Mouse (Mus musculus): ENCODE measurements around the gene Scrn1. TPM values are rescaled to one million over a fixed set of nuclear protein-coding genes. Genes with fewer than 3 reads are reported as not detected.

Scrn1 gene
- polyA plus RNA-seq, 1 experiment from 2014 or later, result 12.3 TPM

- ATAC-seq (ENCODE audit: insufficient number of reproducible peaks, insufficient read depth, low FRiP score, low read depth), result no peak; the same call in 1 of the 2 replicates
- Histone ChIP-seq H3K36me3 (ENCODE audit: control insufficient read depth, insufficient read depth, low read length) (no peaks in the 10 kb centered on the region), H3K4me1 (ENCODE audit: control insufficient read depth, insufficient read depth, low read length) (peaks cover 5% of the 10 kb centered on the region; the same call in 1 of the 2 replicates), H3K9me3 (ENCODE audit: control insufficient read depth, low read depth, low read length) (no peaks in the 10 kb centered on the region), H3K9ac (replicated peaks; ENCODE audit: low read depth, low read length) (no peak overlapping the region), H3K4me2 (replicated peaks; ENCODE audit: low read depth, low read length) (no peak overlapping the region), H3K27ac (ENCODE audit: low read length) (no peak overlapping the region), H3K4me3 (ENCODE audit: low read depth, low read length) (no peak overlapping the region), H3K27me3 (ENCODE audit: control insufficient read depth, insufficient read depth, low read length) (no peaks in the 10 kb centered on the region)
- 56% methylated on average over 13 of the region's 13 CpGs for WGBS
Observed at GRCm38 (mm10) chr6:54548314-54549019, 17.8 kb downstream of the Scrn1 start.

GRCm38 (mm10) chr6:54543646-54544045, 22.6 kb downstream of the Scrn1 start:
- H3K9ac ChIP-seq (replicated peaks; ENCODE audit: low read depth, low read length), result no peak overlapping the region
- H3K27ac ChIP-seq (ENCODE audit: low read length), result no peak overlapping the region
- 83% methylated on average over 2 of the region's 2 CpGs for WGBS
- no peak for ATAC-seq (ENCODE audit: insufficient number of reproducible peaks, insufficient read depth, low FRiP score, low read depth)
- H3K27me3 ChIP-seq (ENCODE audit: control insufficient read depth, insufficient read depth, low read length), result no peaks in the 10 kb centered on the region
- H3K9me3 ChIP-seq (ENCODE audit: control insufficient read depth, low read depth, low read length), result no peaks in the 10 kb centered on the region
- no peak overlapping the region for H3K4me2 ChIP-seq (replicated peaks; ENCODE audit: low read depth, low read length)
- H3K36me3 ChIP-seq (ENCODE audit: control insufficient read depth, insufficient read depth, low read length), result no peaks in the 10 kb centered on the region
- H3K4me3 ChIP-seq (ENCODE audit: low read depth, low read length), result no peak overlapping the region
- H3K4me1 ChIP-seq (ENCODE audit: control insufficient read depth, insufficient read depth, low read length), result peaks cover 5% of the 10 kb centered on the region; the same call in 1 of the 2 replicates

- no peak for ATAC-seq (ENCODE audit: insufficient number of reproducible peaks, insufficient read depth, low FRiP score, low read depth)
- no peaks in the 10 kb centered on the region for H3K27me3 ChIP-seq (ENCODE audit: control insufficient read depth, insufficient read depth, low read length)
- H3K27ac ChIP-seq (ENCODE audit: low read length), result no peak overlapping the region
- no peaks in the 10 kb centered on the region for H3K36me3 ChIP-seq (ENCODE audit: control insufficient read depth, insufficient read depth, low read length)
- no peak overlapping the region for H3K9ac ChIP-seq (replicated peaks; ENCODE audit: low read depth, low read length)
- H3K4me1 ChIP-seq (ENCODE audit: control insufficient read depth, insufficient read depth, low read length), result no peaks in the 10 kb centered on the region
- no peak overlapping the region for H3K4me3 ChIP-seq (ENCODE audit: low read depth, low read length)
- H3K9me3 ChIP-seq (ENCODE audit: control insufficient read depth, low read depth, low read length), result no peaks in the 10 kb centered on the region
- no peak overlapping the region for H3K4me2 ChIP-seq (replicated peaks; ENCODE audit: low read depth, low read length)
- WGBS, result 78% methylated on average over 7 of the region's 7 CpGs
Observed at GRCm38 (mm10) chr6:54542836-54543235, 23.5 kb downstream of the Scrn1 start.

GRCm38 (mm10) chr6:54540252-54540887, 25.9 kb downstream of the Scrn1 start:
- Histone ChIP-seq H3K4me1 (ENCODE audit: control insufficient read depth, insufficient read depth, low read length) (no peaks in the 10 kb centered on the region), H3K27ac (ENCODE audit: low read length) (no peak overlapping the region), H3K9ac (replicated peaks; ENCODE audit: low read depth, low read length) (no peak overlapping the region), H3K4me2 (replicated peaks; ENCODE audit: low read depth, low read length) (no peak overlapping the region), H3K36me3 (ENCODE audit: control insufficient read depth, insufficient read depth, low read length) (no peaks in the 10 kb centered on the region), H3K27me3 (ENCODE audit: control insufficient read depth, insufficient read depth, low read length) (no peaks in the 10 kb centered on the region), H3K4me3 (ENCODE audit: low read depth, low read length) (no peak overlapping the region), H3K9me3 (ENCODE audit: control insufficient read depth, low read depth, low read length) (no peaks in the 10 kb centered on the region)
- WGBS, result 70% methylated on average over 9 of the region's 9 CpGs
- no peak for ATAC-seq (ENCODE audit: insufficient number of reproducible peaks, insufficient read depth, low FRiP score, low read depth)

GRCm38 (mm10) chr6:54539396-54539795, 26.9 kb downstream of the Scrn1 start:
- H3K4me2 ChIP-seq (replicated peaks; ENCODE audit: low read depth, low read length), result no peak overlapping the region
- H3K9me3 ChIP-seq (ENCODE audit: control insufficient read depth, low read depth, low read length), result no peaks in the 10 kb centered on the region
- H3K27me3 ChIP-seq (ENCODE audit: control insufficient read depth, insufficient read depth, low read length), result no peaks in the 10 kb centered on the region
- no peak for ATAC-seq (ENCODE audit: insufficient number of reproducible peaks, insufficient read depth, low FRiP score, low read depth)
- H3K4me3 ChIP-seq (ENCODE audit: low read depth, low read length), result no peak overlapping the region
- no peak overlapping the region for H3K27ac ChIP-seq (ENCODE audit: low read length)
- H3K9ac ChIP-seq (replicated peaks; ENCODE audit: low read depth, low read length), result no peak overlapping the region
- no peaks in the 10 kb centered on the region for H3K4me1 ChIP-seq (ENCODE audit: control insufficient read depth, insufficient read depth, low read length)
- H3K36me3 ChIP-seq (ENCODE audit: control insufficient read depth, insufficient read depth, low read length), result no peaks in the 10 kb centered on the region
- 80% methylated on average over 7 of the region's 7 CpGs for WGBS

GRCm38 (mm10) chr6:54538773-54539173, 27.5 kb downstream of the Scrn1 start:
- H3K4me1 ChIP-seq (ENCODE audit: control insufficient read depth, insufficient read depth, low read length), result no peaks in the 10 kb centered on the region
- no peaks in the 10 kb centered on the region for H3K27me3 ChIP-seq (ENCODE audit: control insufficient read depth, insufficient read depth, low read length)
- no peak overlapping the region for H3K4me2 ChIP-seq (replicated peaks; ENCODE audit: low read depth, low read length)
- no peak for ATAC-seq (ENCODE audit: insufficient number of reproducible peaks, insufficient read depth, low FRiP score, low read depth)
- H3K4me3 ChIP-seq (ENCODE audit: low read depth, low read length), result no peak overlapping the region
- no peaks in the 10 kb centered on the region for H3K36me3 ChIP-seq (ENCODE audit: control insufficient read depth, insufficient read depth, low read length)
- H3K9ac ChIP-seq (replicated peaks; ENCODE audit: low read depth, low read length), result no peak overlapping the region
- WGBS, result 49% methylated on average over 3 of the region's 3 CpGs
- no peaks in the 10 kb centered on the region for H3K9me3 ChIP-seq (ENCODE audit: control insufficient read depth, low read depth, low read length)
- no peak overlapping the region for H3K27ac ChIP-seq (ENCODE audit: low read length)

- H3K27me3 ChIP-seq (ENCODE audit: control insufficient read depth, insufficient read depth, low read length), result no peaks in the 10 kb centered on the region
- no peaks in the 10 kb centered on the region for H3K36me3 ChIP-seq (ENCODE audit: control insufficient read depth, insufficient read depth, low read length)
- H3K27ac ChIP-seq (ENCODE audit: low read length), result no peak overlapping the region
- no peak overlapping the region for H3K4me2 ChIP-seq (replicated peaks; ENCODE audit: low read depth, low read length)
- WGBS, result 82% methylated on average over 7 of the region's 7 CpGs
- H3K4me3 ChIP-seq (ENCODE audit: low read depth, low read length), result no peak overlapping the region
- no peak for ATAC-seq (ENCODE audit: insufficient number of reproducible peaks, insufficient read depth, low FRiP score, low read depth)
- H3K9me3 ChIP-seq (ENCODE audit: control insufficient read depth, low read depth, low read length), result no peaks in the 10 kb centered on the region
- no peak overlapping the region for H3K9ac ChIP-seq (replicated peaks; ENCODE audit: low read depth, low read length)
- H3K4me1 ChIP-seq (ENCODE audit: control insufficient read depth, insufficient read depth, low read length), result no peaks in the 10 kb centered on the region
Observed at GRCm38 (mm10) chr6:54537053-54537452, 29.2 kb downstream of the Scrn1 start.

- ATAC-seq (ENCODE audit: insufficient number of reproducible peaks, insufficient read depth, low FRiP score, low read depth), result no peak
Observed at GRCm38 (mm10) chr6:54535485-54535884, 30.8 kb downstream of the Scrn1 start.

More at GRCm38 (mm10) chr6:54535485-54535884, 30.8 kb downstream of the Scrn1 start:
- H3K9ac ChIP-seq (replicated peaks; ENCODE audit: low read depth, low read length), result no peak overlapping the region
- H3K27me3 ChIP-seq (ENCODE audit: control insufficient read depth, insufficient read depth, low read length), result no peaks in the 10 kb centered on the region
- H3K27ac ChIP-seq (ENCODE audit: low read length), result no peak overlapping the region
- no peak overlapping the region for H3K4me2 ChIP-seq (replicated peaks; ENCODE audit: low read depth, low read length)
- no peaks in the 10 kb centered on the region for H3K9me3 ChIP-seq (ENCODE audit: control insufficient read depth, low read depth, low read length)
- H3K36me3 ChIP-seq (ENCODE audit: control insufficient read depth, insufficient read depth, low read length), result no peaks in the 10 kb centered on the region
- 89% methylated on average over 4 of the region's 4 CpGs for WGBS
- H3K4me3 ChIP-seq (ENCODE audit: low read depth, low read length), result no peak overlapping the region
- no peaks in the 10 kb centered on the region for H3K4me1 ChIP-seq (ENCODE audit: control insufficient read depth, insufficient read depth, low read length)

Data from stomach, embryonic 14.5 days (tissue).